Mouse (Mus musculus) erythroblast, embryonic 14.5 days (primary cell): ENCODE results near the gene G430095P16Rik. TPM values are rescaled to one million over a fixed set of nuclear protein-coding genes. Genes with fewer than 3 reads are reported as not detected.

Experiments used
- H3K27me3 ChIP-seq: 2 replicates; pipeline ENCODE4 v1.6.1; 2012; ENCODE audit warnings: inconsistent platforms; ENCODE audit not compliant: control insufficient read depth
- H3K36me3 ChIP-seq: 2 replicates; pipeline ENCODE4 v1.6.1; 2012; ENCODE audit warnings: mild to moderate bottlenecking, inconsistent platforms; ENCODE audit not compliant: control insufficient read depth
- H3K4me1 ChIP-seq: 2 replicates; pipeline ENCODE4 v1.6.1; 2012; ENCODE audit warnings: inconsistent platforms; ENCODE audit not compliant: control insufficient read depth
- H3K4me3 ChIP-seq: replicated peaks from 2 replicates; pipeline ENCODE3; 2012; ENCODE audit warnings: moderate library complexity, mild to moderate bottlenecking, inconsistent platforms
- H3K9me3 ChIP-seq: 2 replicates; pipeline ENCODE4 v1.6.1; 2012; ENCODE audit warnings: low read length, inconsistent platforms, mixed read lengths; ENCODE audit not compliant: control insufficient read depth
- GATA1 ChIP-seq: IDR thresholded peaks from 2 replicates; pipeline ENCODE4 v1.6.1; 2012; ENCODE audit warnings: low read length, inconsistent platforms, mixed read lengths
- TAL1 ChIP-seq: IDR thresholded peaks from 3 replicates; pipeline ENCODE4 v1.6.1; 2012; ENCODE audit warnings: low read length, inconsistent platforms, mixed read lengths
- polyA plus RNA-seq: library from polyadenylated mRNA; stranded (reverse); fragments of >175 nt; gene quantifications from 2 replicates; pipeline ENCODE4 v1.2.3, GENCODE M21; 2012

The G430095P16Rik gene
- polyA plus RNA-seq, 1 experiment: 11.9 TPM

DNA sequence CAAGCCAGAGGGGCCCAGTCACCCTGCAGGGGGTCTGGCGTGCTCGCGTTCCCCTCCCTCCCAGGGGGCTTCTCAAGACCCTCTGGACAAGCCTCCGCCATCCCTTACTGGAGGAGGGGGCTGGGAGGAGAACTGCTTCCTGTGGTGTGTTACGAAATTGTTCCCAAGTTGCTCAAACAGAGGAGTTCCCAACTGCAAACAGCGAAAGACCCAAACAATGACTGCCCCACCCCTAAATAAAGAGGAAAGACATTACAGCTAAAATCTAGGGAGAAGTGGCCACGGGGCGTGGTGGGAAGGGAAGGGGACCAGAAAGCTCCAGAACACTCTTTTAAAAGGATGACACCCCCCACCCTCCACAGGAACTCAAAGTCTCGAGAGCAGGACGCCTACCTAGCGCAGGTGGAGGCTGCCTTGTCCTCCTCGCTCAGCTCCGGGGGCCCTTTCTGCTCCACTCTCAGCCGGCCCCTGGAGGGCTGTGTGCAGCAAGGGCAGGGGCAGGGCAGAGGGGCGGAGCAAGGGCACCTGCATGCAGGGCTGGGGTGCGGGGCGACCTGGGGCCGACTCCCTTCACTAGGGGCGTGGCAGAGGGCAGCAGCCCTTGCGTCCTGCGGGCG, 15.4 kb upstream of the G430095P16Rik start:
- TF ChIP-seq TAL1: no peak
- TF ChIP-seq GATA1: no peak
- H3K27me3 ChIP-seq: peaks cover 40% of the 10 kb centered on the region
- peaks cover 89% of the 10 kb centered on the region for H3K4me1 ChIP-seq
- H3K9me3 ChIP-seq: no peaks in the 10 kb centered on the region; the same call in 1 of the 2 replicates
- peak overlapping the region; percentile 90 for H3K4me3 ChIP-seq
- H3K36me3 ChIP-seq: peaks cover 28% of the 10 kb centered on the region

DNA sequence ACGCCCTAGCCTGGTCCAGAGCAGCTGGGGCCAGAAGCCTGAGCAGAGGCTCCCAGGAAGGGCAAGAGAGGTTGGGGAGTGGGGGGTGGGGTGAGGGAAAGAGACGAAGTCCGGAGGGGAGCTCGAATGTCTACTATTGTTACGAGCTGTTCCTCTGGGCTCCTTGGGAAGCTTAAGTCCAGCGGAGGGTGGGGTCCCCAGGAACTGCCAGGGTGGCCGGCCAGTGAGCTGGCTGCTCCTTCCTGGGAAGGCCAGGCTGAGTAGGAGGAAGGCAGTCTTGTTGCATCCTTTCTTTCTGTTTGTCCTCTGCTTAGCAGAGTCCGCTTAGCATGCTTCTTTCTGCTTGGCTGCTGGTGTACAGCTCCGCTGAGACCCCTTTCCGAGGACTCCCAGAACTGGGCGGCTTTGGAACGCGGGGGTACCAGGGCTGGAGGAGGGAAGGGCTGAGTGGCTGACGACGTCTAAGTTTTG, 14.7 kb upstream of the G430095P16Rik start:
- no peak for TF ChIP-seq GATA1
- no peak for TF ChIP-seq TAL1
- Histone ChIP-seq H3K4me3 (peak overlapping the region; percentile 90), H3K27me3 (peaks cover 38% of the 10 kb centered on the region), H3K36me3 (peaks cover 24% of the 10 kb centered on the region), H3K4me1 (peaks cover 91% of the 10 kb centered on the region), H3K9me3 (no peaks in the 10 kb centered on the region; the same call in 1 of the 2 replicates)

DNA sequence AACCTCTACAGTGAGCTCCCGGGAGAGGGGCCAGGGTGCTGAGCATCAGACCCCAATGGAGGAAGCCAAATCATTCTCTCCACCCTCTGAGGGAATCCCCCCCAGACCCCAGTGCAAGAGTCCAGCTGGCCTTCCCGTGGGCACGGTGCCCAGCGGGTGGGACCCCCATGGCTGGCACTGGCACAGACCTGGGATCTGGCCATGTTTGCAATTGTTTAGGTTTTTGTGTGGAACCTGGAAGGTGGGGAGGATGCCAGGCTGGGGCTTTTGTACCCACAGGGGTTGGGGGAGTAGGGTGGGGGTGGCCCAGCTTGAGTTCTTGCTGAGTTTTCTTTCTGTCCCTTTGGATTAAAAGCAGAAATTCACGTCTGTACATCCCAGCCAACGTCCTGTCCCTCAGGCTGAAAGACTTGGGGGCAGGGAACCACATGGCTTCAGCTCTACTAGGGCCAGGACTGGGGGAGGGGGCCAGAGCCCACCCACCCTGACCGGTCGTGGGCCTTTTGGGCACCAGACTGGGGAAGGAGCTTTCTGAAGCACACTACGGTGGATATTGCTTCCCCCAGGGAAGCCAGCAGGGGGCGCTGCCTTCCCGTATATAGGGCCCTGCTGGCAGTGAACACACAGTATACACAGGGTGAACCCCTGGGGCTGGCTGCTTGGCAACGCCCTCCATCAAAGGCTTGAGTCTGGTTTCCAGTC, 13.9 kb upstream of the G430095P16Rik start:
- H3K36me3 ChIP-seq: peaks cover 24% of the 10 kb centered on the region
- H3K9me3 ChIP-seq: no peaks in the 10 kb centered on the region; the same call in 1 of the 2 replicates
- H3K27me3 ChIP-seq: peaks cover 39% of the 10 kb centered on the region
- H3K4me3 ChIP-seq: peak overlapping the region; percentile 2
- no peak for TF ChIP-seq GATA1
- no peak for TF ChIP-seq TAL1
- H3K4me1 ChIP-seq: peaks cover 91% of the 10 kb centered on the region

DNA sequence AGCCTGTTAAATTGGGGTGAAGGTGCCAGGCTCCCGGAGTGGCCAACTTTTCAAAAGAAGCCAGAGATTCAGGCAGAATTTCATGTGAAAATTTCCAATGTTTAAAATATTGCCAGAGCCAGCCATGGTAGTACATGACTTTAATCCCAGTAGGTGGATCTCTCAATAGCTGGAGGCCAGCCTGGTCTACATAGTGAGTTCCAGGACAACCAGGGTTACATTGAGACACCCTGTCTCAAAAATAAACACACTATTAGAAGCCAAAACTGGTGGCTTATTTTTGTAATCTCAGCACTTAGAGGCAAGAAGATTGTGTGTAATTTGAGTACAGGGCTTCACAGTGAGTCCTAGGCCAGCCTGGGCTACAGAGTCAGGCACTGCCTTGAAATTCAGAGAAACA, 12.9 kb upstream of the G430095P16Rik start:
- peaks cover 15% of the 10 kb centered on the region for H3K36me3 ChIP-seq
- no peaks in the 10 kb centered on the region; the same call in 1 of the 2 replicates for H3K9me3 ChIP-seq
- TF ChIP-seq TAL1: no peak
- no peak for TF ChIP-seq GATA1
- no peak overlapping the region for H3K4me3 ChIP-seq
- H3K4me1 ChIP-seq: peaks cover 88% of the 10 kb centered on the region
- peaks cover 39% of the 10 kb centered on the region for H3K27me3 ChIP-seq

DNA sequence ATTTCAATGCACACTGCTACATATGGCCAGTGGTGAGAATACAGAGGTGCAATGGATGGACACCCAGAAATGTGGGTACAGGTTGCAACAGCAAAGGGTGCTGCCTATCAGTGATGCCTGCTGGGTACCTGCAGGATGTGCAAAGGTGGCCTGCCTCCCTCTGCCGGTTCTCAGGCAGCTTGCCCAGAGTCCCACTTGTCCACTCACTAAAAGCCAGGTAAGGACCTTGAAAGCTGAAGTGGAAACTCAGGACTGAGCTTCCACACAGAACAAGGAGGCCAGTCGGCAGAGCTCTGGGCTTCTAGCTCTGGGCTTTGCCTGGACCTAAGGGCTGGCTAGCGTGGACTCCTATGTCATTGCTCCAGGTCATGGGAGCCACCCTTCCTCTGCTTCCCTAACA, 11.5 kb upstream of the G430095P16Rik start:
- H3K4me1 ChIP-seq: peaks cover 83% of the 10 kb centered on the region
- peaks cover 26% of the 10 kb centered on the region for H3K27me3 ChIP-seq

DNA sequence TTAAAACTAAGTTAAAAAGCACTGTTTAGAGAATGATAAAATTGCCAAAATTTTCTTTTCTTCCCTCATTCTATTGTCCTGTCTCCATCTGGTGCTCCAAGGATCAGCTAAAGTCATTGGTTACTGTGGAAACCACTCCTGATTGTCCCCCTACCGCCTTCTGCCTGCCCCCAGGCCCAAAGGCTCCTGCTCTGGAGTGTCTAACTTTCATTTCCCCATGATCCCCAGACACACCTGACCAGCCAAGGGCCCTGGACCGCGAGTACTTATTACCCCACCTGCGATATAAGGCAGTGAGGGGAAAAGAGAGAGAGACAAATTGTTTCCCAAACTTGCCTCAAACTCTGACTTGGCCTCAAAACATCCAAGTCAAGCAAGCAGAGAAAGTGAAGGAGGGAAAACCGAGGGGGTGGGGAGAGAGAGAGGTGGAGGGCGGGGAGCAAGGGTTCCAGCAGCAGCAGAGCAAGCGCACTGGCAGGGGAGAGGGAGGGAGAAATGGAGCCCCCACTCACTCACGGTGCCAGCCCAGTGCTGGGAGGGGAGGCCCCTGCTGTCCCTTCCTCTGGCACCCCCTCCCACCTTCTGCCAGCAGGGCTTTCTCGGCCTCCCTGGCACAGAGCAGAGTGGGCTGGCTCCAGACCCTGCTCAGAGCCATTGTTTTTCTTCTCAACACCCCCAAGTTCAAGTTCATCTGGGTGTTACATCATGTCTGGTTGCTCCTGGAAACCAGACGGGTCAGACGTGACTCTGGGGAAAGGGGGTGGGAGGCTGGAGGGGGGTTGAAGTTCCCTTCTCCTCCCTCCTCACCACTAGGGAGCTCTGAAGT, 10.7 kb upstream of the G430095P16Rik start:
- H3K27me3 ChIP-seq: peaks cover 18% of the 10 kb centered on the region

More for the DNA sequence above, 11.5 kb upstream of the G430095P16Rik start:
- Histone ChIP-seq H3K9me3 (no peaks in the 10 kb centered on the region; the same call in 1 of the 2 replicates), H3K36me3 (peaks cover 20% of the 10 kb centered on the region), H3K4me3 (no peak overlapping the region)
- TF ChIP-seq GATA1: no peak
- TF ChIP-seq TAL1: no peak

DNA sequence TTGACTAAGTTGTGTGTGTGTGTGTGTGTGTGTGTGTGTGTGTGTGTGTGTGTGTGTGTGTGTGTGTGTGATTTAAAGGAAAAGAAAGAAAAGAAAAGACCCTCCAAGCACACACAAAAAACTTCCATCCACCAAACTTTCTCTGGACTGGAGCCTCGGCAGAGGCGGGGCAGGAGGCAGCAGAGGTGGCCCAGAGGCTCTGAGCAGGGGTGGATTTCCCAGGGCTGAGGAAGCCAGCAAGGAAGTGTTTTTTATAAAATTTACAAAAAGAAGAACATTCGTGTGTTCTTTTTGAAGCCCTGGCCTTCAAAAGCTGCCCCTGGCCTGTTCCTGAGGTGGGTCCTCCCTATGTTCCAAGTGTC, 10.1 kb upstream of the G430095P16Rik start:
- peaks cover 78% of the 10 kb centered on the region for H3K4me1 ChIP-seq
- peaks cover 29% of the 10 kb centered on the region for H3K36me3 ChIP-seq
- TF ChIP-seq GATA1: no peak
- TF ChIP-seq TAL1: no peak
- no peak overlapping the region for H3K4me3 ChIP-seq
- H3K27me3 ChIP-seq: peaks cover 12% of the 10 kb centered on the region
- H3K9me3 ChIP-seq: no peaks in the 10 kb centered on the region

More for the DNA sequence above, 10.7 kb upstream of the G430095P16Rik start:
- Histone ChIP-seq H3K36me3 (peaks cover 25% of the 10 kb centered on the region), H3K4me3 (no peak overlapping the region), H3K9me3 (no peaks in the 10 kb centered on the region), H3K4me1 (peaks cover 79% of the 10 kb centered on the region)
- TF ChIP-seq GATA1: no peak
- TF ChIP-seq TAL1: no peak

DNA sequence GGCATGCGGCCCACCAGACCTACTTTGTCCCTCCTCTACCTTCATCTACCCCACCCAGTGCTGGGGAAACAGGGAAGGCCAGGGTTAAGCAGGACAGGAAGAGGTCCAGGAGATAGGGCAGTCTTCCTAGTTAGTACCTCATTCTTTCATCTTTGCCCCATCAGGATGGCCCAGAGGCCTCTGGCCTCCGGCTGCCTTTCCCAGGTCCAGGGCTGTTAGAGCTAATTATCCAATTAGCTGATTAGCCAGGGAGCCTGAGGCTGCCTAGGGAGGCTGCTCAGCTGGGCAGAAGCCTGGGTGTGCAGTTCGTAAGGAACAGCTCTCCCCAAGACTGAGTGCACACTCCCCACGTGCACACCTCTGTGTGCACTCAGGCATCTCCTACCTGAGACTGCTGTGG, 9.4 kb upstream of the G430095P16Rik start:
- TF ChIP-seq TAL1 (no peak), GATA1 (no peak)
- Histone ChIP-seq H3K4me1 (peaks cover 77% of the 10 kb centered on the region), H3K9me3 (no peaks in the 10 kb centered on the region), H3K36me3 (peaks cover 33% of the 10 kb centered on the region), H3K4me3 (no peak overlapping the region), H3K27me3 (peaks cover 5% of the 10 kb centered on the region)

DNA sequence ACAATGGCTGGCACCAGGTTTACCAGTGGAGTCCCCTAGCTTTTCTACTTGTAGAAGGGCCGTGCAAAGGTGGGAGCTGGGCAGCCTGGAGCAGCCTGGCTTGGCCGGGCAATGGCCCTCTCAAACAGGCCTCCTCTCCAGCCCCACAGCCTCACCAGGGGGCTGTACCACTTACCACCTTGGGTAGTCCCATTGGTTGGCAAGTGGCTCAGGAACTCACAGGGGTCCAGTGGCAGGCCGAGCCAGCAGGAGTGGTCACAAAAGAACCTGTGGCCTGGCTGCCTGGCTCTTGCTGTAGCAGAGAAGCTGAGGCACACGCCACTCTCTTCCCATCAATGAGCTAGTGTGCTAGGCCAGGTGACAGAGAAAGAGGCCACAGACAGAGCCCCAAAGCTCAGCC, 8.6 kb upstream of the G430095P16Rik start:
- Histone ChIP-seq H3K4me3 (no peak overlapping the region), H3K4me1 (peaks cover 77% of the 10 kb centered on the region), H3K9me3 (no peaks in the 10 kb centered on the region), H3K27me3 (peaks cover 5% of the 10 kb centered on the region), H3K36me3 (peaks cover 41% of the 10 kb centered on the region)
- no peak for TF ChIP-seq TAL1
- TF ChIP-seq GATA1: no peak
